Mouse (Mus musculus) right cerebral cortex, postnatal 25 days (tissue): ENCODE results near the gene Gm3402.
"Not testable (repeated sequence)": the region's sequence is repeated elsewhere in the genome, so short reads cannot be mapped to it uniquely, and the experiment has no call there.

Experiments
- DNase-seq: peaks from one replicate; pipeline ENCODE4 v3.0.0; 2022

Gm3402 gene

DNA sequence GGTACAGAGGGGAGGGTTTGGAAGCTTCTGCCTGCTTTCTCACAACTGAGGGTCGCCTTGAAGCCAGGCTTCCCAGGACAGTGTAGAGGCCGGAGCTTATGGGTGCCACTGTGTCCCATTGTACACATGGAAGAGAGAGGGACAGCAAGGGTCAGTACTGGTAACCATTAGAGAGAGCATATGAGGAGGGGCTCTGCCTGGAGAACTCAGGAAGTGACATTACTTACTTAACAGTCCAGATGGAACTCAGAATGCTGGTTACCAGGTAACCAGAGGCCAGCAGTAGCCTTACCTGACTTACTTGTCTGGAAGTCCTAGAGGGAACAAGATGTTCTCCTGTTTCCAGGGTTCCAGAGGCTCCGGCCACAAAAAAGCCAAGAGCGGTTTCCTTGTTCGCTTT is at the start of gene Gm3402:
TSS of gene Gm3402 (plus strand) at position 301 of the 400 bp plus-strand sequence.
- DNase-seq: not testable (repeated sequence)

DNA sequence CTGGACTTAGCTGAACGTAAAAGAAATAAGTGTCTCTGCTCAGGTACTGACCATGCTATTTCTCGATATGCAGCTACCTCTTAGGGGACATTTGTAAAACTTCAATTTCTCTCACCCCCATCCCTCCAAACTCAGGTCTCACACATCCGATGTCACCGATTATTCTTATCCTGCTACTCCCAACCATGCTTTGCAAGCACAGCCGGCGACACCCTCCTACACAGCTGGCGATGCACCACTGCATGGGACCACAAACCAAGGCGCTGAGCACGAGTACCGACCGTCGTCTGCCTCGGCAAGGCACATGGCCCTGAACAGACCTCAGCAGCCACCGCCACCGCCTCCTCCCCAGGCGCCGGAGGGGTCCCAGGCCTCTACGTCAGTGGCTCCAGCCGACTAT is 47.3 kb upstream of the Gm3402 start:
- DNase-seq: no peak

DNA sequence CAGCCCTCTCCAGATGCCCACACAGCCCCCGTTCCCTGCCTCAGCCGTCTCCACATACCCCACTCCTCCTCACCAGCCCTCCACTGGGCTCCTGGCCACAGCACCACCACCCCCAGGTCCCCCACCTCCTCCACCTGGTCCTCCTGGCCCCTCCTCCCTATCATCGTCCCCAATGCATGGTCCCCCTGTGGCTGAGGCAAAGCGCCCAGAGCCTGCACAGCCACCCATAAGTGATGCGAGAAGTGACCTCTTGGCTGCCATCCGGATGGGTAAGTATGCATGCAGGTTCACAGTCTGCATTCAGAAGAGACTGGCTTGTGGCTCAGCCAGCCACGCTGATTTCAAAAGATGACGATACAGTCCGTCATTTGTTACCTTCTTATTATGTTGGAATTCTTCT is 45.6 kb upstream of the Gm3402 start:
- DNase-seq: no peak

DNA sequence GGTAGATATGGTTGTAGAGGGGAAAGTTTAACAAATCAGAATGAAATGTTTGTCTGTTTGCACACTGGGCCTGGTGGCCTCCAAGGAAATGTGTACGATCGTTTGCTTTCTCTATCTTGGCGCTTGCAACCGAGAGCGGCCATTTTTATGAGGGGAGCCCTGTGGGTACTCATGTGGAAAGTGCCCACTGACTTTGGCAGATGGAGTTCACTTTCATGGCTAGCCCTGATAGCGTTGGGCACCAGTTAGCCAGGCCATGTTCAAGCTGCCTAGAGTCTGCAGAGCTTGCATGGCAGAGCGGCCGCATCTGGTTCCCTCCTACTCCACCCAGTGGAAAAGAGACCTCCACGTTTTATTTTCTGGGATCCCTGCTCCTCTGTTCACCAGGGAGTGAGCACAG is 43.1 kb upstream of the Gm3402 start:
- no peak for DNase-seq

DNA sequence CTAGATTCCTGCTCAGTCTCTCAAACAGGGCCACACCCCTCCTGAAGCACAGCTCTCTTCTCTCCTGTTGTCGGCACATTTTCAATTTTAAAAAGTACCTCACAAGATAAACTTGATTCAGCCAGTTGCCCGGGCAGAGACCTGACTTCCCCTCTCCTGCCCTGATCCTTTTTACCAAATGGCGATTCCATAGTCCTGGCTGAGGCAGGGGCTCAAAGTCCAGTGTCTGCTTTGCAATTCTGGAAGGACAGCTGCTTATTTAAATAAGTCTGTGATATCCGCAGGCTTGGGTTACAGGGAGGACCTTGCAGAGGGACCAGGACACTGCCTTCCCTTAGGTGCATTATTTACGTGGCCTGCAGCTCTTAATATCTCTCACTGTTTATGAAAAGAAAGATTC is 42.6 kb upstream of the Gm3402 start:
- no peak for DNase-seq

DNA sequence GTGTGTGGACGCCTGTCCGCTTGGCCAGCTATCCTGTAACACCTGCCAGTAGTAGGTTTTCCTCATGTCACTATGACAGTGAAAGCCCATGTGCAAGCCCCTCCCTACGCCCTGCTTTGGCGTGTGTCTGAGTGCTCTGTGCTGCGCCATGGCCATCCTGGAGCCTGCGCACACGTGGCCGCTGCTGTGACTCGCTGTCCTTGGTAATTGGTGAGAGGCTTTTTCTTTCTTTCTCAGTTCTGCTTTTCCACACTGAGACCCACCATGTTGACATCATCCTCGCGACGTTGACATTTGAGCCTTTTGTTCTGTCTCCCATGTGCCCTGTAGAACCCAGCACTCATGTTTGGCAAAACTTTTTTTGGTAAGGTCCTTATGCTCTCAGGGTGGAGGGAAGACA is 42.1 kb upstream of the Gm3402 start:
- no peak for DNase-seq

DNA sequence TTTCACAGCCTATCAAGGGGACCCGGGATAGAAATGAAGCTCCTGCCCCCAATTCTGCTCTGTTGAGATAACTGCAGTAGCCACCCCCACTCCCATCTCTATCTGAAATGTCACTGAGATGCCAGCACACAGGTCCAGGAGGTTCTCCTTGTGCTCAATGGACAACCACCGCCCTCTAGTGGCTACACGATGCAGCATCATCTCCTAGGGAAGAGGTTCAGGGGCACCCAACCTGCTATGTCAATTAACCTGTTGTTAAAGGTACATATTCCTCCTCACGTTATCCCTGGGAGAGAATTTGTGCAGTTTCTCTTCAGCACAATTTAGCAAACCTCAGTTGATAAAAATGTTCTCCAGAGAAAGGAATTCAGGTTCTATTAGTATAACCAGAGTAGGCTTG is 34.4 kb upstream of the Gm3402 start:
- peak; percentile 43 for DNase-seq

DNA sequence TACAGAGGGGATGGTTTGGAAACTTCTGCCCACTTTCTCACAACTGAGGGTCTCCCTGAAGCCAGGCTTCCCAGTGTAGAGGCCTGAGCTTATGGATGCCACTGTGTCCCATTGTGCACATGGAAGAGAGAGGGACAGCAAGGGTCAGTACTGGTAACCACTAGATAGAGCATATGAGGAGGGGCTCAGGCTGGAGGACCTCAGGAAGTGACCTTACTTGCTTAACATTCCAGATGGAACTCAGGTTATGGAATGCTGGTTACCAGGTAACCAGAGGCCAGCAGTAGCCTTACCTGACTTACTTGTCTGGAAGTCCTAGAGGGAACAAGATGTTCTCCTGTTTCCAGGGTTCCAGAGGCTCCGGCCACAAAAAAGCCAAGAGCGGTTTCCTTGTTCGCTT is 32.3 kb upstream of the Gm3402 start, which contains the start of gene Gm6408:
TSS of gene Gm6408 (plus strand) at position 301 of the 400 bp plus-strand sequence.
- DNase-seq: not testable (repeated sequence)

DNA sequence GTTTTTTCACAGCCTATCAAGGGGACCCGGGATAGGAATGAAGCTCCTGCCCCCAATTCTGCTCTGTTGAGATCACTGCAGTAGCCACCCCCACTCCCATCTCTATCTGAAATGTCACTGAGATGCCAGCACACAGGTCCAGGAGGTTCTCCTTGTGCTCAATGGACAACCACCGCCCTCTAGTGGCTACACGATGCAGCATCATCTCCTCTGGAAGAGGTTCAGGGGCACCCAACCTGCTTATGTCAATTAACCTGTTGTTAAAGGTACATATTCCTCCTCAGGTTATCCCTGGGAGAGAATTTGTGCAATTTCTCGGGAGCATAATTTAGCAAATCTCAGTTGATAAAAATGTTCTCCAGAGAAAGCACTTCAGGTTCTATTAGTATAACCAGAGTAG is 25.0 kb upstream of the Gm3402 start:
- not testable (repeated sequence) for DNase-seq

DNA sequence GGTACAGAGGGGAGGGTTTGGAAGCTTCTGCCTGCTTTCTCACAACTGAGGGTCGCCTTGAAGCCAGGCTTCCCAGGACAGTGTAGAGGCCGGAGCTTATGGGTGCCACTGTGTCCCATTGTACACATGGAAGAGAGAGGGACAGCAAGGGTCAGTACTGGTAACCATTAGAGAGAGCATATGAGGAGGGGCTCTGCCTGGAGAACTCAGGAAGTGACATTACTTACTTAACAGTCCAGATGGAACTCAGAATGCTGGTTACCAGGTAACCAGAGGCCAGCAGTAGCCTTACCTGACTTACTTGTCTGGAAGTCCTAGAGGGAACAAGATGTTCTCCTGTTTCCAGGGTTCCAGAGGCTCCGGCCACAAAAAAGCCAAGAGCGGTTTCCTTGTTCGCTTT is 22.9 kb upstream of the Gm3402 start, which contains the start of gene Gm6370:
TSS of gene Gm6370 (plus strand) at position 301 of the 400 bp plus-strand sequence.
- not testable (repeated sequence) for DNase-seq

DNA sequence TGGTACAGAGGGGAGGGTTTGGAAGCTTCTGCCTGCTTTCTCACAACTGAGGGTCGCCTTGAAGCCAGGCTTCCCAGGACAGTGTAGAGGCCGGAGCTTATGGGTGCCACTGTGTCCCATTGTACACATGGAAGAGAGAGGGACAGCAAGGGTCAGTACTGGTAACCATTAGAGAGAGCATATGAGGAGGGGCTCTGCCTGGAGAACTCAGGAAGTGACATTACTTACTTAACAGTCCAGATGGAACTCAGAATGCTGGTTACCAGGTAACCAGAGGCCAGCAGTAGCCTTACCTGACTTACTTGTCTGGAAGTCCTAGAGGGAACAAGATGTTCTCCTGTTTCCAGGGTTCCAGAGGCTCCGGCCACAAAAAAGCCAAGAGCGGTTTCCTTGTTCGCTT is 11.8 kb upstream of the Gm3402 start, which contains the start of gene 4930449I24Rik:
TSS of gene 4930449I24Rik (plus strand) at position 301 of the 400 bp plus-strand sequence.
- DNase-seq: not testable (repeated sequence)

DNA sequence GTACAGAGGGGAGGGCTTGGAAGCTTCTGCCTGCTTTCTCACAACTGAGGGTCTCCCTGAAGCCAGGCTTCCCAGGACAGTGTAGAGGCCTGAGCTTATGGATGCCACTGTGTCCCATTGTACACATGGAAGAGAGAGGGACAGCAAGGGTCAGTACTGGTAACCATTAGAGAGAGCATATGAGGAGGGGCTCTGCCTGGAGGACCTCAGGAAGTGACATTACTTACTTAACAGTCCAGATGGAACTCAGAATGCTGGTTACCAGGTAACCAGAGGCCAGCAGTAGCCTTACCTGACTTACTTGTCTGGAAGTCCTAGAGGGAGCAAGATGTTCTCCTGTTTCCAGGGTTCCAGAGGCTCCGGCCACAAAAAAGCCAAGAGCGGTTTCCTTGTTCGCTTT is 11.6 kb downstream of the Gm3402 start, which contains the start of gene Gm3404:
TSS of gene Gm3404 (plus strand) at position 301 of the 400 bp plus-strand sequence.
- not testable (repeated sequence) for DNase-seq

DNA sequence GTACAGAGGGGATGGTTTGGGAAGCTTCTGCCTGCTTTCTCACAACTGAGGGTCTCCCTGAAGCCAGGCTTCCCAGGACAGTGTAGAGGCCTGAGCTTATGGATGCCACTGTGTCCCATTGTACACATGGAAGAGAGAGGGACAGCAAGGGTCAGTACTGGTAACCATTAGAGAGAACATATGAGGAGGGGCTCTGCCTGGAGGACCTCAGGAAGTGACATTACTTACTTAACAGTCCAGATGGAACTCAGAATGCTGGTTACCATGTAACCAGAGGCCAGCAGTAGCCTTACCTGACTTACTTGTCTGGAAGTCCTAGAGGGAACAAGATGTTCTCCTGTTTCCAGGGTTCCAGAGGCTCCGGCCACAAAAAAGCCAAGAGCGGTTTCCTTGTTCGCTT is 23.4 kb downstream of the Gm3402 start, which contains the start of gene Gm3409:
TSS of gene Gm3409 (plus strand) at position 301 of the 400 bp plus-strand sequence.
- DNase-seq: not testable (repeated sequence)

DNA sequence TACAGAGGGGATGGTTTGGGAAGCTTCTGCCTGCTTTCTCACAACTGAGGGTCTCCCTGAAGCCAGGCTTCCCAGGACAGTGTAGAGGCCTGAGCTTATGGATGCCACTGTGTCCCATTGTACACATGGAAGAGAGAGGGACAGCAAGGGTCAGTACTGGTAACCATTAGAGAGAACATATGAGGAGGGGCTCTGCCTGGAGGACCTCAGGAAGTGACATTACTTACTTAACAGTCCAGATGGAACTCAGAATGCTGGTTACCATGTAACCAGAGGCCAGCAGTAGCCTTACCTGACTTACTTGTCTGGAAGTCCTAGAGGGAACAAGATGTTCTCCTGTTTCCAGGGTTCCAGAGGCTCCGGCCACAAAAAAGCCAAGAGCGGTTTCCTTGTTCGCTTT is 41.9 kb downstream of the Gm3402 start, which contains the start of gene Gm3415:
TSS of gene Gm3415 (plus strand) at position 301 of the 400 bp plus-strand sequence.
- DNase-seq: not testable (repeated sequence)

DNA sequence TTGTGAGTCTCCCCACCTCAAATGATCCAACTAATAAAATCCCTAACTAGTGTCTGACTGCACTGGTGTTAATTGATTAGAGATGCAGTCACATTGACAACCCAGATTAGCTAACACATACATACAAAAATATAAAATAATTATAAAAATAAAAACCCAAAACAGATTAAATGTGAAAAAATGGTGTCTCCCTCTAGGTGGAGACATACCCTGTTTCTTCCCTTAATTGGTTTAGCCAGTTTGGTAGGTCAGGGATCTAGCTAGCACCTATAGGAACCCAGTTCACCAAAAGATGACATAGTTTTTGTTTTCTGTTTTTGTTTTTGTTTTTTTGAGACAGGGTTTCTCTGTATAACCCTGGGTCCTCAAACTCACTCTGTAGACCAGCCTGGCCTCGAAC is 50.3 kb downstream of the Gm3402 start:
- no peak for DNase-seq
